Mouse (Mus musculus): ENCODE measurements around the gene Gm4788. TPM values are rescaled to one million over a fixed set of nuclear protein-coding genes. Genes with fewer than 3 reads are reported as not detected.
"Not testable (repeated sequence)": the region's sequence is repeated elsewhere in the genome, so short reads cannot be mapped to it uniquely, and the experiment has no call there.

Gene Gm4788
- not detected in 2 replicates for polyA plus RNA-seq (2012; rRNA removed)

DNA sequence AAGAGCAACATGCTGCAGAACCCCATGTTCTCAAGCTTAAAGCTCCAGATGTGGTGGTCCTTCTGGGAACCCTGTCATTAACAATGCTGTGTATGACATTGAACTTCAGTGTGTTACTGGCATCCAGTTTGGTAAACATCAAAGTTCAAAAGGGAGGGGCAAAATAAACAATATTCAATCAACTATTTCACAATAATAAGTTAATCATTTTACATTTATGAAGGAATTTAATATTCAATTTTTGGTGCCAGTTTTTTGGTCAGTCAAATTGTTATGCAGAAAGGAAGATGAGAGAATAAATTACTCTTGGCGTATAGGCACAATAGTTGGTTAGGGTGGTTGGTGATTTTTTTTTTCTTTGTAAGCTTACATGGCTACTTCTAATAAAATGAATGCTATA, at the start of gene Gm4788:
Gene Gm4788 (minus strand): TSS at position 101 of the 400 bp plus-strand sequence.
- no peak for TF ChIP-seq POLR2A (IDR thresholded peaks at IDR 0.05; ENCODE audit: borderline replicate concordance, extremely low read depth, insufficient read depth, insufficient read length, poor library complexity, severe bottlenecking)
- TF ChIP-seq CTCF (IDR thresholded peaks at IDR 0.05; ENCODE audit: borderline replicate concordance, extremely low read depth, insufficient read depth, insufficient read length) = no peak
- DNase-seq (ENCODE audit: low read depth) = no peak

DNA sequence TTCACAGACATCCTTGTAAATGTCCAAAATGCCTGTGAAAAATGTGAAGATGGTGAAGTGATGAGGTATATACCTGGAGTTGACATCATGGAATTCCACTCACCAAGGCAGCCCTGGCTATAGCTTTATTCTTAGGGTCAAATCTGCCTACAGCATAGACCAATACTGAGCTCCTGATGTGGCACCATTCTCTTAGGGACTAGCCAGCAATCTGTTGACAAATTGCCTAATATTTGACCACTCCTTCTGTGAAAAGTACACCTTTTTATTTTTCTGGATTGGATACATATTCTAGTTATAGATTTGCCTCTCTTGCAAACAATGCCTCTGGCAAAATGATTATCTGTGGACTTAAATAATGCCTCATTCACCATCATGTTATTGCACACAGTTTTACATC, 27.6 kb upstream of the Gm4788 start:
- no peak for TF ChIP-seq POLR2A (IDR thresholded peaks at IDR 0.05; ENCODE audit: borderline replicate concordance, extremely low read depth, insufficient read depth, insufficient read length, poor library complexity, severe bottlenecking)
- TF ChIP-seq CTCF (IDR thresholded peaks at IDR 0.05; ENCODE audit: borderline replicate concordance, extremely low read depth, insufficient read depth, insufficient read length) = no peak
- no peak for DNase-seq (ENCODE audit: low read depth)

DNA sequence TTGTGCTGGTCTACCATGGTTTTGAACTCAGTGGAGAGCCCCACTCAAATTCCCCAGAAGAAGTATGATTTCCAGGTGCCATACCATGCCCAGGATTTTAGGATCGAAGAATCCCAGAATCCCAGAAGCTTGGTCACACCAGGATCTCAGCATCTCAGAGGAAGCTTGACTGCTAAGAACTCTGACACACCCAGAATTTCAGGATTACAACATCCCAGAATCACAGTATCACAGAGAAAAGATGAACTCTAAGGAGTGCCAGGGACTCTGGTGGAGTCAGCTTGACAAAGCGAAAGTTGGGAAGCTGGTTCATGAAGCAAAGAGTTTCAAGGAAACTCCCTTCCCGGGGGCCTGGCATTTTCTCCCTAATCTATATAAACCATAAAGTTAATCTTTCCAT, 11.1 kb downstream of the Gm4788 start:
- not testable (repeated sequence) for DNase-seq (ENCODE audit: low read depth)

DNA sequence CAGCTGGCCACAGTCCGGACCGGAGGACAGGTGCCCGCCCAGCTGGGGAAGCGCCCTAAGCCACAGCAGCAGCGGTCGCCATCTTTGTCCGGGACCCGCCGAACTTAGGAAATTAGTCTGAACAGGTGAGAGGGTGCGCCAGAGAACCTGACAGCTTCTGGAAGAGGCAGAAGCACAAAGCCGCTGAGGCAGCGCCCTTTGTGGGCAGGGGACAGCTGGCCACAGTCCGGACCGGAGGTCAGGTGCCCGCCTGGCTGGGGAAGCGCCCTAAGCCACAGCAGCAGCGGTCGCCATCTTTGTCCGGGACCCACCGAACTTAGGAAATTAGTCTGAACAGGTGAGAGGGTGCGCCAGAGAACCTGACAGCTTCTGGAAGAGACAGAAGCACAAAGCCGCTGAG, 64.4 kb downstream of the Gm4788 start:
- DNase-seq (ENCODE audit: low read depth) = not testable (repeated sequence)

DNA sequence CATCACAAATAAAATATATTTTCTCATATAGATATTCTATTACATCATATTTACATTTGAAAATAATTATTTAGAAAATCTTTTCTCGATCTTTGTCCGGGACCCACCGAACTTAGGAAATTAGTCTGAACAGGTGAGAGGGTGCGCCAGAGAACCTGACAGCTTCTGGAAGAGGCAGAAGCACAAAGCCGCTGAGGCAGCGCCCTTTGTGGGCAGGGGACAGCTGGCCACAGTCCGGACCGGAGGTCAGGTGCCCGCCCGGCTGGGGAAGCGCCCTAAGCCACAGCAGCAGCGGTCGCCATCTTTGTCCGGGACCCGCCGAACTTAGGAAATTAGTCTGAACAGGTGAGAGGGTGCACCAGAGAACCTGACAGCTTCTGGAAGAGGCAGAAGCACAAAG, 64.8 kb downstream of the Gm4788 start:
- not testable (repeated sequence) for DNase-seq (ENCODE audit: low read depth)

DNA sequence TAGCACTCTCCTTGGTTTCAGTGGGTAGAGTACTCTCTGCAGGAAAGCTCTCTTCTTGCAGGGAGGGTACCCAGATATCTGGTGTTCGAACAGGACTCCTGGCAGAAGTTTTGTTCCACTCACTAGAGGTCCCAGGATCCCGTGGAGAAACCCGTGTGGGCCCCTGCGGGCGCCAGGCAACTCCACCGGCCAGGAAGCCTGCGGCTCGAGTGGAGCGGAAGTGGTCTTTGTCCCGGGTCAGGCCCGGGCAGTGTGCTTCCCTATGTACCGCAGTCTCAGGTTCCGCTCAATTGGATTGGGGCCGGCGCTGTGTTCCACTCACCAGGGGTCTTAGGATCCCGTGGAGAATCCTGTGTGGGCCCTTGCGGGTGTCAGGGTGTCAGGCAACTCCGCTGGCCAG, 131.1 kb downstream of the Gm4788 start:
- not testable (repeated sequence) for DNase-seq (ENCODE audit: low read depth)

Other genes with a start within 250 kb of the Gm4788 start
- 0.08 TPM in 1 of 2 replicates, not detected in the other for gene Cfhr1, start 221.0 kb downstream of the Gm4788 start, polyA plus RNA-seq (2012; rRNA removed)
- gene Cfhr2, start 77.5 kb upstream of the Gm4788 start, polyA plus RNA-seq (2012; rRNA removed) = 0.04 TPM in 1 of 2 replicates, not detected in the other